Mouse (Mus musculus) lung, postnatal 14 days (tissue): ENCODE results near the gene Myod1.
A peak's percentile ranks its signal among the peaks of the same experiment; 100 is the strongest.

Experiments used
- DNase-seq: peaks from one replicate; pipeline ENCODE4 v3.0.0; 2021

The Myod1 gene

GRCm38 (mm10) chr7:46376172-46377007 lies at the start of gene Myod1:
Gene Myod1, plus strand, starts transcription at chr7:46376474.
- no peak for DNase-seq

- DNase-seq: no peak
These were observed 48.4 kb upstream of the Myod1 start for GRCm38 (mm10) chr7:46327896-46328295.

GRCm38 (mm10) chr7:46337397-46337796 lies 38.9 kb upstream of the Myod1 start:
- DNase-seq: no peak

GRCm38 (mm10) chr7:46339818-46340217 lies 36.5 kb upstream of the Myod1 start:
- DNase-seq: no peak

GRCm38 (mm10) chr7:46340295-46340694 lies 36.0 kb upstream of the Myod1 start:
- DNase-seq: no peak

- no peak for DNase-seq
These were observed 34.8 kb upstream of the Myod1 start for GRCm38 (mm10) chr7:46341471-46341870.

GRCm38 (mm10) chr7:46347692-46348091 lies 28.6 kb upstream of the Myod1 start:
- DNase-seq: no peak

GRCm38 (mm10) chr7:46348813-46349212 lies 27.5 kb upstream of the Myod1 start:
- no peak for DNase-seq

GRCm38 (mm10) chr7:46350119-46350702 lies 26.1 kb upstream of the Myod1 start:
- DNase-seq: no peak

GRCm38 (mm10) chr7:46352748-46353147 lies 23.5 kb upstream of the Myod1 start:
- DNase-seq: no peak

GRCm38 (mm10) chr7:46353216-46353615 lies 23.1 kb upstream of the Myod1 start:
- DNase-seq: no peak

GRCm38 (mm10) chr7:46353875-46354274 lies 22.4 kb upstream of the Myod1 start:
- DNase-seq: no peak

GRCm38 (mm10) chr7:46361776-46362175 lies 14.5 kb upstream of the Myod1 start:
- no peak for DNase-seq

GRCm38 (mm10) chr7:46364154-46364553 lies 12.1 kb upstream of the Myod1 start:
- DNase-seq: no peak

- DNase-seq: no peak
These were observed 10.5 kb upstream of the Myod1 start for GRCm38 (mm10) chr7:46365810-46366209.

GRCm38 (mm10) chr7:46371104-46371503 lies 5.2 kb upstream of the Myod1 start:
- DNase-seq: no peak

GRCm38 (mm10) chr7:46377008-46377346 lies 703 bp downstream of the Myod1 start:
- DNase-seq: no peak

GRCm38 (mm10) chr7:46378123-46378522 lies 1.8 kb downstream of the Myod1 start:
- DNase-seq: no peak

- DNase-seq: peak; percentile 50
These were observed 2.7 kb downstream of the Myod1 start for GRCm38 (mm10) chr7:46378983-46379382.

- DNase-seq: no peak
These were observed 4.4 kb downstream of the Myod1 start for GRCm38 (mm10) chr7:46380625-46381024.

GRCm38 (mm10) chr7:46387430-46387829 lies 11.2 kb downstream of the Myod1 start:
- no peak for DNase-seq

GRCm38 (mm10) chr7:46389456-46390085 lies 13.3 kb downstream of the Myod1 start:
- no peak for DNase-seq

- no peak for DNase-seq
These were observed 14.0 kb downstream of the Myod1 start for GRCm38 (mm10) chr7:46390226-46390625.

GRCm38 (mm10) chr7:46391701-46392100 lies 15.4 kb downstream of the Myod1 start:
- DNase-seq: no peak
